Mouse (Mus musculus) limb, embryonic 13.5 days (tissue): ENCODE data around the gene Taf4. TPM values are rescaled to one million over a fixed set of nuclear protein-coding genes. Genes with fewer than 3 reads are reported as not detected.

Source experiments
- ATAC-seq: fragments of 200-750 bp; cut with Nextera tagmentation; 2 replicates; pipeline ENCODE4 v1.8.0; 2017; ENCODE audit warnings: low read depth, moderate number of reproducible peaks, moderate TSS enrichment; ENCODE audit not compliant: low FRiP score
- H3K27ac ChIP-seq: fragments of 300-500 bp; sonication (generic); 2 replicates; pipeline ENCODE4 v1.5.1; 2015; ENCODE audit warnings: inconsistent platforms, mild to moderate bottlenecking, moderate library complexity
- H3K27me3 ChIP-seq: fragments of 300-500 bp; sonication (generic); 2 replicates; pipeline ENCODE4 v1.6.1; 2015; ENCODE audit warnings: mild to moderate bottlenecking, inconsistent platforms
- H3K36me3 ChIP-seq: fragments of 300-500 bp; sonication (generic); 2 replicates; pipeline ENCODE4 v1.6.1; 2015; ENCODE audit warnings: inconsistent platforms, mild to moderate bottlenecking, moderate library complexity
- H3K4me1 ChIP-seq: fragments of 300-500 bp; sonication (generic); 2 replicates; pipeline ENCODE4 v1.6.1; 2015; ENCODE audit warnings: inconsistent platforms
- H3K4me2 ChIP-seq: fragments of 300-500 bp; sonication (generic); replicated peaks from 2 replicates; pipeline ENCODE4 v1.6.1; 2015; ENCODE audit warnings: inconsistent platforms, mild to moderate bottlenecking, moderate library complexity
- H3K4me3 ChIP-seq: fragments of 300-500 bp; sonication (generic); 2 replicates; pipeline ENCODE4 v1.5.1; 2015; ENCODE audit warnings: moderate library complexity, mild to moderate bottlenecking, inconsistent platforms
- H3K9ac ChIP-seq: fragments of 300-500 bp; sonication (generic); 2 replicates; pipeline ENCODE4 v1.6.1; 2015; ENCODE audit warnings: mild to moderate bottlenecking, inconsistent platforms
- H3K9me3 ChIP-seq: fragments of 300-500 bp; sonication (generic); 2 replicates; pipeline ENCODE4 v1.6.1; 2016; ENCODE audit warnings: inconsistent platforms
- WGBS: fragments of 180-500 bp; shearing (Covaris S2); methylation state at CpG from one replicate; pipeline ENCODE4 v1.1.7; 2015; 5-methylcytosine and 5-hydroxymethylcytosine counted together
- polyA plus RNA-seq: library from polyadenylated mRNA; unstranded; fragments of >200 nt; fragmentation: Nextera tagmentation; extraction: Ambion mirVana; gene quantifications from 2 replicates; pipeline ENCODE4 v1.2.1, GENCODE M21; 2015

The Taf4 gene
- polyA plus RNA-seq, 1 experiment from 2014 or later, result 2.7 TPM

DNA sequence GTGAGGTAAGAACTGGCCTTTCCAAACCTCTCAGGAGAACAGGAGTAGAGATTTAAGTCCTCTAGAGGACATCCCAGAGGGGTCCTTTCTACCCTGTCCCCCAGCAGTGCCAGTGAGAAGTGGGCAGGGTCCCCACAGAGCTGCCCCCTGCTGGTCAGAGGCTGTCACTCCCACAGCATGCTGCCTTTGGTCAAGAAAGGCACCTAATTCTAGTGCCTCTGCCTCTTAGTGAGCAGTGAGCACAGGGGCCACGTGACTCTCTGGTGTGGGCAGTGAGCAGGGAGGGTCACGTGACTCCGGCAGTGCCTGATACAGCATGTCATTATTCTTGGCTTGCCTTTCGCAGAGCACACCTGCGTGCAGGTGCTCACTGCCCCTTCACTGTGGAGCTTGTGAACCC is 103.1 kb downstream of the Taf4 start:
- 0 out of 2 replicates have a peak, but pooled peaks cover 24% of the 10 kb centered on the region for H3K27me3 ChIP-seq

DNA sequence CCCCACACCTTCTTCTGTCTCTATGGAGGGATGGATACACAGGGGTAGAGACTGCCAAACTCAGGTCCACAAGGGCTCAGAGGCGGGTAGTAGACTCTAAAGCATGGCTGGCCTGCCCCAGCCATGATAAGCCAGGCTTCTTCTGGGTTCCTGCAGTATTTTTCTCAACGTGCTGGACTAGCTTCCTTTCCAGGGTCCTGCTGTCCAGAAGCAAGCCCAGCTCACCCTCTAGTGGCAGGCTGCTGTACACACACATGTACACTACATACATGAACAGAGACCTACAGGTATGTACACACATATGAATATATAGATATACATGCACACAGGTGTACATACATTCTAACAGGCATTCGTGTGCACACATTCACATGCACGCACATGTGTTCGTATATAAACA is 103.7 kb downstream of the Taf4 start:
- peaks cover 4% of the 10 kb centered on the region; the same call in 1 of the 2 replicates for H3K4me1 ChIP-seq
- H3K9me3 ChIP-seq, result no peaks in the 10 kb centered on the region
- no peak overlapping the region for H3K9ac ChIP-seq
- H3K27me3 ChIP-seq, result 0 out of 2 replicates have a peak, but pooled peaks cover 27% of the 10 kb centered on the region
- H3K36me3 ChIP-seq, result no peaks in the 10 kb centered on the region
- no peak overlapping the region for H3K4me3 ChIP-seq
- no peak overlapping the region for H3K27ac ChIP-seq
- no peak overlapping the region for H3K4me2 ChIP-seq
- WGBS, result 61% methylated on average over 5 of the region's 5 CpGs
- ATAC-seq, result no peak

More for the DNA sequence above, 103.1 kb downstream of the Taf4 start:
- Histone ChIP-seq H3K36me3 (no peaks in the 10 kb centered on the region), H3K9ac (no peak overlapping the region; the same call in 1 of the 2 replicates), H3K9me3 (no peaks in the 10 kb centered on the region), H3K4me3 (no peak overlapping the region), H3K27ac (no peak overlapping the region), H3K4me2 (no peak overlapping the region), H3K4me1 (peaks cover 4% of the 10 kb centered on the region; the same call in 1 of the 2 replicates)
- WGBS, result 57% methylated on average over 5 of the region's 5 CpGs
- ATAC-seq, result no peak

DNA sequence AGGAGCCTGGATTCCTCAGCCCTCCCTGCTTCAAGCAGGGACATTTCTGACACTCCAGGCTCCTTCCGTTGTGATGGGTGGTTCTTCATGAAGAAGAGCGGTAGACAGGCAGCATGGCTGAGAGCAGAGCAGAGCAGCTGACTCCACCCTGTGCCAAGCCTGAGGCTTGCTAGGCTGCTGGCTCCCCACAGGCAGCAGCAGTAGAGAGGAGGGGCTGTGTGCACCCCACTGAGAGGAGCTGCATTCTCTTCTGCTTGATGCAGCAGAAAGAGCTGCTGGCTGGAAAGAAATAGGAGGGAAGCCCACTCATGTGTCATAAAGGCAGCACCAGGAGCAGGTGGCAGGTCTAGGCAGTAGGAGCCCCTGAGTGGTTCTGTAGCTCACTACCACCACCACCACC is 106.6 kb downstream of the Taf4 start:
- H3K4me1 ChIP-seq, result peaks cover 4% of the 10 kb centered on the region; the same call in 1 of the 2 replicates
- WGBS, result 19% methylated on average over 2 of the region's 2 CpGs
- no peak overlapping the region for H3K27ac ChIP-seq

DNA sequence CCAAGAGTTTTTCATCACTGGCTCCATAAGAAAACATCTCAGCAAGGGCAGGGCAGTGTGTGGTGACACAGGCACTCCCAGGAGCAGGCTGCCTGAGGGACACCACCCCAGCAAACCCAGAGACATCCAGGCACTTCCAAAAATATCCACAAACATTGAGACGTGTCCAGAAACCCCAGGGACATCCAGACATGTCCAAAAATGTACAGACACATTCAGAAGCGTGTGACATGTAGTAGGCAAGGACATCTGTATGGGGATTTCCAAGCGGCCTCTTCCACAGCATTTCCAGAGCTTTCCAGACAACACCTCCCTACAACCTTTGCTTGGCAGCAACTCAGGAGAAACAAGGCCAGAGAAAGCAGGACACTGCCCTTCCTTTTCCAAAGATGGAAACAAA is 108.8 kb downstream of the Taf4 start:
- WGBS, result 65% methylated on average over 3 of the region's 3 CpGs
- H3K4me3 ChIP-seq, result no peak overlapping the region

More for the DNA sequence above, 106.6 kb downstream of the Taf4 start:
- ATAC-seq, result no peak
- 0 out of 2 replicates have a peak, but pooled peaks cover 27% of the 10 kb centered on the region for H3K27me3 ChIP-seq
- no peak overlapping the region for H3K4me3 ChIP-seq
- no peak overlapping the region for H3K9ac ChIP-seq
- no peaks in the 10 kb centered on the region for H3K9me3 ChIP-seq
- H3K4me2 ChIP-seq, result no peak overlapping the region
- H3K36me3 ChIP-seq, result no peaks in the 10 kb centered on the region

DNA sequence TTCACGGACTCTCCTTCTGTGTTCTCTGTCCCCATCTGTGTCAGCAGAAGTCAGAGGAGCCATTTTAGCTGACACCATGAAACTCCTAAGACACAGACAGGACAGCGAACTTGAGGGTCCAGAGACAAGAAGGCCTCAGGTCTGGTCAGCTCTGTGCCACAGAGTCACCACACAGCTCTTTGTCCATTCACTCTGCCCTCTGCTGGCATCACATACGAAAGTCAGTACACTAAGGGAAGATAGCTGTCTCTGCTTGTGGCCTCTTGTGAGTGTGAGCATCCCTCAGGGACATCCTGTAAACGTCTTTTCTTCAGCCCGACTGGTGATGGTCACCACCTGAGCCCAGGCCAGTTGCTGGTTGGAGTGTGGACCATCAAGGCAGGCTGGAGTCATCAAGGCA is 111.3 kb downstream of the Taf4 start:
- no peak for ATAC-seq
- 74% methylated on average over 5 of the region's 5 CpGs for WGBS
- Histone ChIP-seq H3K4me1 (peaks cover 18% of the 10 kb centered on the region), H3K4me2 (no peak overlapping the region), H3K4me3 (no peak overlapping the region), H3K9me3 (no peaks in the 10 kb centered on the region), H3K9ac (no peak overlapping the region), H3K27me3 (0 out of 2 replicates have a peak, but pooled peaks cover 15% of the 10 kb centered on the region), H3K27ac (no peak overlapping the region), H3K36me3 (no peaks in the 10 kb centered on the region)

More for the DNA sequence above, 108.8 kb downstream of the Taf4 start:
- H3K9me3 ChIP-seq, result no peaks in the 10 kb centered on the region
- no peaks in the 10 kb centered on the region for H3K36me3 ChIP-seq
- 0 out of 2 replicates have a peak, but pooled peaks cover 15% of the 10 kb centered on the region for H3K27me3 ChIP-seq
- H3K4me2 ChIP-seq, result no peak overlapping the region
- no peak overlapping the region for H3K27ac ChIP-seq
- H3K4me1 ChIP-seq, result peaks cover 18% of the 10 kb centered on the region
- H3K9ac ChIP-seq, result no peak overlapping the region
- ATAC-seq, result no peak

DNA sequence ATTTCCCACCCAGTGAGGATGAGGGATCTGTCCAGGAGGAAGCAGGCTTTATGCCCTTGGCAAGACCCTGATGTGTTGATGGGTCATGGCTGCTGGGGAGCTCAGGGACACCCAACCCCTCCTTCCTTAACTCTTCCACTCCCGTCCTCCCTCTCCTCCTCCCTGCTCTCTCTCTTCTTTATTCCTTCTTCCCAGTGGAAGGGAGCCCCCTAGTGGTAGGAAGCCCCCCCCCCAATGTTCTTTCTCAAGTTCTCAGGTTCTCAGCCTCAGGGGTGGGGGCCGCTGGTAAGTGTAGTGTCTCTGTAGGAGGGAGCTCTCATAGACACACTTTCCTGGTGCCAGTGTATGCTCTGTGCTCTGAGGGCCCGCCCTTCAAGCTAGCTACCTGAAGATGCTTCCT is 113.2 kb downstream of the Taf4 start:
- peaks cover 14% of the 10 kb centered on the region for H3K4me1 ChIP-seq
- no peak overlapping the region for H3K4me2 ChIP-seq
- no peak for ATAC-seq
- no peaks in the 10 kb centered on the region for H3K9me3 ChIP-seq
- WGBS, result 57% methylated on average over 3 of the region's 3 CpGs
- no peak overlapping the region for H3K27ac ChIP-seq
- H3K27me3 ChIP-seq, result 0 out of 2 replicates have a peak, but pooled peaks cover 4% of the 10 kb centered on the region
- no peak overlapping the region for H3K4me3 ChIP-seq
- H3K9ac ChIP-seq, result no peak overlapping the region
- no peaks in the 10 kb centered on the region for H3K36me3 ChIP-seq

DNA sequence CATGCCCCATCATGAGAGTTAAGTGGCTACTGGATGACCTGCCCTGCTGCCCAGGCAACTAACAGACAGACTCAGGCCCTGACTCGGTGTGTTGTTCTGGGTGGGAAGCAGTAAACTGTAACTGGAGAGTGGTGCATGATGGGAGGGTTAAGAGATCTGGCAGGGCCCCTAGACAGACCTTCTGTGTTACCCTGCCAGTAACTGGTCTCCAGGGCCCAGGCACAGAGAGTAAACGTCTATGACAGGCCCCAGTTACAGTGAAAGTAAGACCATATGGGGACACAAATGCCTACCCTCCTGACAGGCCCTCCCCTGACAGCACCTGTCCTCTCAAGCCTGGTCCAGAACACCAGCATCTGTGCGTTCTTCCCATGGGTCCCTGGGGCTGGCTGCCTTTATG is 113.8 kb downstream of the Taf4 start:
- H3K4me3 ChIP-seq, result no peak overlapping the region
- H3K27me3 ChIP-seq, result 0 out of 2 replicates have a peak, but pooled peaks cover 3% of the 10 kb centered on the region
- WGBS, result 45% methylated on average over 3 of the region's 3 CpGs
- no peak for ATAC-seq
- H3K4me2 ChIP-seq, result no peak overlapping the region
- no peaks in the 10 kb centered on the region for H3K36me3 ChIP-seq
- H3K9me3 ChIP-seq, result no peaks in the 10 kb centered on the region
- no peak overlapping the region for H3K27ac ChIP-seq
- H3K4me1 ChIP-seq, result peaks cover 14% of the 10 kb centered on the region
- no peak overlapping the region for H3K9ac ChIP-seq

Other genes with a start within 250 kb of the Taf4 start
- gene Lsm14b, start 48.3 kb upstream of the Taf4 start, polyA plus RNA-seq, result 11.2 and 11.7 TPM in 2 replicates
- 612 and 628 TPM in 2 replicates for gene Psma7, start 65.8 kb upstream of the Taf4 start, polyA plus RNA-seq
- gene Ss18l1, start 65.9 kb upstream of the Taf4 start, polyA plus RNA-seq, result 6.0 and 6.5 TPM in 2 replicates
- 29.5 and 29.9 TPM in 2 replicates for gene Mtg2, start 93.9 kb upstream of the Taf4 start, polyA plus RNA-seq
- gene Hrh3, start 127.8 kb upstream of the Taf4 start, polyA plus RNA-seq, result not detected in 2 replicates
- gene Osbpl2, start 142.7 kb upstream of the Taf4 start, polyA plus RNA-seq, result 38.7 and 40.1 TPM in 2 replicates
- gene Adrm1, start 194.8 kb upstream of the Taf4 start, polyA plus RNA-seq, result 196 and 199 TPM in 2 replicates
- gene Lama5, start 249.2 kb upstream of the Taf4 start, polyA plus RNA-seq, result 15.6 and 15.8 TPM in 2 replicates